Mouse (Mus musculus): ENCODE data around the gene Tyw1.

Gene Tyw1

DNA sequence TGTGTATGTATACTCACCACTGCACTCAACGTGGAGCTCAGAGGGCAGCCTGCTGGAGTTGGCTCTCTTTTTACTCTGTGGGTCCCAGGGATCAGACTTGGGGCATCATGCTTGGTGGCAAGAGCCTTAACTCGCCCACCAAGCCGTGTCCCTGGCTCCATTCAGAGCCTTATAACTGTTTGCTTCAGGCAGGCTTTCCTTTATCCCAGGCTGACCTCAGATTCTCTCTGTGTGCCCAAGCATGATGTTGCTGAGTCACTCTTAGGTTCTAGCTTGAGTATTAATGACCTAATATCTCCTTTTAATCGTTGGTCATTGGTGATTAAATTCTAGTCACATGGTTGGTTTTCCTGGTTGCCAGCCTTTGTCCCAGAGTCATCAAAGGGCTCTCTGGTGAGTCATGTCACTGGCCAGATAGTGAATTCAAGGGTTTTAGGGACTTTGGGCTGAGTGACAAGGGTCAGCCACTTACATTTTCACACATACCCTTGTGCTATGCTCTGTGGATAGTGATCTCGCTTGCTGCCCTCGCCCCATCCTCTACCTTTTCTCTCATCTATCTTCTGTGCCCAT, 9.1 kb downstream of the Tyw1 start:
- in situ Hi-C loops (cut with MseI, MboI): no loop called here

DNA sequence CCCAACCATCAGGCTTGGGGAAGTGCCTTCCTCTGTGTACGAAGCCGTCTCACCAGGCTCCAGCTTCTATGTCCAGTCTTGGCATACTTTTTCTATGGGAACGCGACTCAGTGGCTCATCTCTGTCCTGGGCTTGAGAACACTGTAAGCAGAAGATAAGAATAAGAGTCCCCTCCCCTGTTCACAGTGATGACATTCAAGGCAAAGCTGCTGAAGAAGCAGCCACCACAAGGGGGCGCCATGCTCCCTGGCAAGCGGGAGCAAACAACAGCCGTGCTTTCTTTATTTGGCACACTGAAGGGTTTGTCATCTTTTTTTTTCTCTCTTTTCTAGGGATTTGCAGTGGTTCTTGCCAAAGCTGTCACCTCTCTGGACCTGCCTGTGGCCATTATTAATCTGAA, 11.2 kb downstream of the Tyw1 start:
- in situ Hi-C loops (cut with MseI, MboI): no loop called here

DNA sequence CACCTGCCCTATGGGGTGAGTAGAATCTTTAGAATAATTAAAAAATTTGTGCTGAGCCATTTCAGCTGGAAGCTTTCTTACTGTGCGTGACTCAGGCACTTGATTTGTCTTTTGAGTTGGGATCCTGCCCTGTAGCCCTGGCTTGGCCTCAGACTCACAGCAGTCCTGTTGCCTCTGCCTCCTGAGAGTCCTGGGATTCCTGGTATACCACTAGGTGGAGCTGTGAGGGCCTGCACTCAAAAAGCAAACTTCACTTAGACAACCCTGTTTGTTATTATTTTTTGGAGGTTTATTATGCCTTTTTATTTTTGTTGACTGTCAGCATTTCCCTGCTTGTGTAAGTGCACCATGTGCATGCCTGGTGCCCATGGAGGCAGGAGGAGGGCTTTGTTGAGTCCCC, 11.9 kb downstream of the Tyw1 start:
- in situ Hi-C loops (cut with MseI, MboI): no loop called here

DNA sequence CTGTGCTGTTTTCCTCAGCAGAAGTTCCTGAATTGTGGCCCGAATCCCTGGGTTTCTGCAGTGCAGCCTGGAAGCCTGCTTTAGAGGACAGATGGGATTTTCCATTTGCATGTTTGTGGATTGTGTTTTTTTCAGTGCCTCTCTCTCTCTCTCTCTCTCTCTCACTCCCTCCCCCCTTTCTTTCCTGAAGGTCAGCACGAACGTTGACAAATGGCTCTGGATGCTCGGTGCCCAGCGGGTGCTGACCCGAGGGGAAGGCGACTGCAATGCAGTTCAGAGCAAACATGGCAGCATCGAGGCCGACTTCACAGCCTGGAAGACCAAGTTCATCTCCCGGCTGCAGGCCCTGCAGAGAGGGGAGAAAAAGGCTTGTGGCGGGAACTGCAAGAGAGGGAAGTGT, 13.6 kb downstream of the Tyw1 start:
- in situ Hi-C loops (cut with MseI, MboI): no loop called here

DNA sequence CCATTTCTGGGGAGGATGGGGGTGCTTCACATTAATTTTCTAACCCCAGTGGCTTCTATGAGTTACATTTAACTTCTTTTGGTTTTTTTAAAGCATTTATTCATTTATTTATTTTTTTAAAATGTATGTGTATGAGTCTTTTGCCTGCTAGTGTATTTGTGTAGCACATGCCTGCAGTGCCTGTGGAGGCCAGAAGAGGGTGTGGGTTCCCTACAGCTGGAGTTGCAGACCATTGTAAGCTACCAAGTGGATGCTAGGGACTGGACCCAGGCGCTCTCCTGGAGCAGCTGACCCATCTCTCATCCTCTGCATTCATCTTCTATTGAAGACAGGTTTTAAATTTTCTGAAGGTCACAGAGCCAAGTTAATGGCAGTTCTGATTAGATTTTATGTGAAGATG, 16.9 kb downstream of the Tyw1 start:
- in situ Hi-C loops (cut with MseI, MboI): no loop called here

DNA sequence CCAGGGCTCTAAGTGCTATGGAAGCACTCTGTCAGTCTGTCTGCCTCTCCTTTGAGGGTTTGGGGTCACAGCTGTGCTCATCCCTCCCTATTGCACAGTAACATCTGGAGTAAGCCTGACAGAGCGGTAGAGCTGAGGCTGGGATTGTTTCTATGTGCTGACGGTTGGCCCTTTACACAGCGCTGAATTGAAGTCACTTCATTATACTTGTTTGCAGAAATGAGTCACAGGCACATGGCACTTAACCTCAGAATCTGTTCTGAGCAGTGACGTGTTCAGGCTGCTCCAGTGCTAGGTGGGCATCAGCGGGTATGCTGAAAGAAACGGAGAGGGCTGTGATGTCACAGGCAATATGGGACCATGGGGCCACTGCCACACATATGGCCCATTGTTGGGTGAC, 17.6 kb downstream of the Tyw1 start:
- in situ Hi-C loops (cut with MseI, MboI): no loop called here

DNA sequence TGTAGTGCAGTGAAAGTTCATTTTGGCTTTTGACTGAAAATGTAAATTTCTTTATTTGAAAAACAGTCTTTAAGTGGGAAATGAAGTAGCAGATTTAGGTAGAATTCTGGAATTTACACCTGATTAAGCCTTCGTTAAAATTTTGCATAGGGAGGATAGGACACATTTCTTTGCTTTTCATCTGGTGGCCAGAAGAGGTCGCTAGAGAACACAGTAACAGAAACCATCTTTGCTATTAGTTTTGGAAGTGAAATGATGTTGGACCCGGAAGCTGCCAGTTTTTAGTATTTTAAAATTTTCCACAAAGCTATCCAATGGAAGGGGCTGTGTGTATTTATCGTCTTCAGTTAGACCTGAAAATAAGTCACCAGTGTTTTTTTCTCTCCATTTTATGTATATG, 20.1 kb downstream of the Tyw1 start:
- in situ Hi-C loops (cut with MseI, MboI): no loop called here

DNA sequence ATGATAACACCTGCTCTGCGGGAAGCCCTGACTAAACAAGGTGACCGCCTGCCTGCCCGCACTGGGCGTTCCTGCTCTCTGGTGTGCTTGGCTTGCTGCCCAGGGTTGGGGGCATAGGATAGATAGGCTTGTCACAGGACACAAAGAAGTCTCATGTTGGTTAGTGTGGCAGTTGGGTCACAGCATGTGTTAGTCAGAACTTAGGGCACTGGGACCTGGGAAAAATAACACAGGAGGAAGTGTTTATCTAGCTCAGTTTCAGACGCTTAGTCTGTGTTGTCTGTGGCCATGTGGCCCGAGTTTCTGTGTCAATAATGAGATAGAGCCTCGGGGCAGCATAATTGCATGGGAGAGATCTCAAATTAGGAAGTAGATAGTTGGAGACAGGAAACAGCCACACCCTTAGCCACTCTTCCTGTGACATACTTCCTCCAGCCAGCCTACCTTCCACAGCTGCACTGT, 22.6 kb downstream of the Tyw1 start:
- in situ Hi-C loops (cut with MseI, MboI): no loop called here

DNA sequence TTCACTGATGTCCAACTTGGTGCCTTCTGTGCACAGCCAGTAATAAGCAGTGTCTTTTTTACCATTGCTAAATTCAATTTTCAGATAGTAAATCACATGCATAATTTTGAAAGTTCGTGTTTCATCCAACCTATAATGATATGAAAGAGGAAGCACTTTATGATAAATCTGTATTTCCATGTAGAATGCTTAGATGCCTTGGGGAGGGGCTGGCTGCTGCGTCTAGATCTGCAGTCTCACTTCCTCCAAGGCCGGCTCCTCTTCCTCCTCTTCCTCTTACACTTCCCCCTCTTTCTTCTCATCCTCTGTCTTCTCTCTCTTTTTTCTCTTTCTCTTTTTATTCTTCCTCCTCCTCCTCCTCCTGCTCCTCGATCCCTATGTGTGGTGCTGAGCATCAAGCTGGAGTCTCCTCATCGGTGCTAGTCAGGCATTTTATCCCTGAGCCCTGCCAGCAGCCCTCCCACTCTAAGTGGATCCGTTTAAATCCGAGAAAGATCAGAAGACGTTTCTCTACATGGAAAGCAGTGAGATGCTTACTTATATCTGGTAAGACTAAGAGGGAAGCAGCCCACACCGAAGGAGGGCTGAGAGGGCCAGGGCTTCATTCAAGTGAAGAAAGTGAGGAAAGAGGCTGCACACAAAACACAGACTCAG, 27.8 kb downstream of the Tyw1 start:
- in situ Hi-C loops (cut with MseI, MboI): no loop called here

DNA sequence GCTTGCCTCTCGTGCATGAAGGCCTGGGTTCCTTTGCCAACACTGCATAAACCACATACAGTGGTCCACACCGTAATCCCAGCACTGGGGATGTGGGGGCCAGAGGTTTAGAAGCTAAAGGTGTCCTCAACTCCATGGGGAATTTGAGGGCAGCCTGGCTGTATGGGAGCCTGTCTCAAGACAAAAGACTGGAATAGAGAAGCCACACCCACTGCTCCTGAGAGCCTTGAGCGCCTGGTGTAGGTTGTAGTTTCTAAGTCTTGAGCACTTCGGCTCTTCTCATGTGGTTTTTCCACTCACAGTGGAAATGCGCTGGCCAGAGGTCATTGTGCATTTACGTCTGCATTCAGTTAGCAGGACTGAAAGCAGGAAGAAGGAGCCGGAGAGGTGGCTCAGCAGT, 32.7 kb downstream of the Tyw1 start:
- in situ Hi-C loops (cut with MseI, MboI): no loop called here

DNA sequence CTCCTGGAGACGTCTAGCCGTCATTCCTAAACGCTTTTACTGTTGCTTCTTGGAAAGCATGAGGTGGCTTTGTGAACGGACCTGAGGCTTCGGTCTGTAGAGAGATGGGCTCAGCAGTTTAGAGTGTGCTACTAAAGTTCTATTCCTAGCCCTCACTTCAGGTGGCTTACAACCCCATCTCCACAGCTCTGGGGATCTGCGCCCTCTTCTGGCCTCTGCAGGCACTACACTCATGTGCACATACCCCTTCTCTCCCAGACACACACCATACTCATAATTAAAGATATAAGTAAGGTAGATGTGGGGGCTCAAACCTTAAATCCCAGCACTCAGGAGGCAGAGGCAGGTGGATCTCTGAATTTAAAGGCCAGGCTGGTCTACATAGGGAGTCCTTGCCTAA, 34.8 kb downstream of the Tyw1 start:
- in situ Hi-C loops (cut with MseI, MboI): no loop called here

DNA sequence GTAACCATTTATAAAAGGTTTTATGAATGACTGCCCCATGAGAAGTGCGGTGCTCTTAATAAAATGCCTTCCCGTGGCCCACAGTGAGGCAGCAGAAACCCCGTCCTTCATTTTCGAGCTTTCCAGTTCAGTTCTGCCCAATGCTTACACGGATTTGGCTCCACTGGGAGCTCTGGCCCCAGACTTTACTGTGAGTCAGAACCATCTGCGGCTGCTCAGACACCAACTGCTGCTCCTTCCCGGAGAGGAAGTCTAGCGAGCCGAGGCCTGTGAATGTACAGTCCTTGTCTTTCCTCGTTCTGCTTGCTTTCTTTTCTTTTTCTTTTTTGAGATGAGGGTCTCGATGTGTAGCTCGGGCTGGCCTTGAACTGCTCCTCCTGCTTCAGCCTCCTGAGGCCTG, 35.4 kb downstream of the Tyw1 start:
- in situ Hi-C loops (cut with MseI, MboI): no loop called here

DNA sequence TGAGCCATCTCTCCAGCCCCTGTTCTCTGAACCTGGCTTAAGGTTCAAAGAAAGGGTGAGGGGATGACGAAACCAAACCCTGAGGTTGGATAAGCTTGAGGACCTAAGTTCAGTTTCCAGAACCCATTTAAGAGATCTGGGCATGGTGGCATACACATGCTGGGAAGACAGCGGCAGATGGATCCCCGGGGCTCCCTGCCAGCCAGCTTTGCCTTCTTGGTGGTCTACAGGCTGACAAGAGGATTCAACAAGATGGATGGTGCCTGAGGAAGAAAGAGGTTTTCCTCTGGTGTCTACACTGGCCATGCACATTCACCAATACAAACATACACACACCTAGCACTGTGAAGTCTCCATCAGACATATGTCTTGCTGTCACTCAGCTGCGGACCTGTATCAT, 37.6 kb downstream of the Tyw1 start:
- in situ Hi-C loops (cut with MseI, MboI): no loop called here

DNA sequence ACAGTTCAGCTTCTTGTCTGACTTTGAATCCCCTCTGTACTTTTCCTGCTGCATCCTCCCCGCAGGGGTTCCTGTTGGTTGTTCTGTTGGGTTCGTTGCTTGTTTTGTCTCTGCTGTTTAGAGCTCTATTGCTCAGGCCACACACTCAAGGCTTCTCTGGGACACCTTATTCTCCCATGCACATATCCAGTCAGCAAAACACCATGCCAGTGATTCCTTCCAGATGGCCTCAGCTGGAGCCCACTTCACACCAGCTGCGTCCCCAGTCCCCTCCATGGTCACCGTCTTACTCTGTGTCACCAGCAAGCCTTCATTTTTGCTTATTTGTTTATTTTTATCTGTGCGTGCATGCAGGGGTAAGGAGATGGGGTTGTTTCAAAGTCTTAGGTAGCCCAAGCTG, 38.5 kb downstream of the Tyw1 start:
- in situ Hi-C loops (cut with MseI, MboI): no loop called here

DNA sequence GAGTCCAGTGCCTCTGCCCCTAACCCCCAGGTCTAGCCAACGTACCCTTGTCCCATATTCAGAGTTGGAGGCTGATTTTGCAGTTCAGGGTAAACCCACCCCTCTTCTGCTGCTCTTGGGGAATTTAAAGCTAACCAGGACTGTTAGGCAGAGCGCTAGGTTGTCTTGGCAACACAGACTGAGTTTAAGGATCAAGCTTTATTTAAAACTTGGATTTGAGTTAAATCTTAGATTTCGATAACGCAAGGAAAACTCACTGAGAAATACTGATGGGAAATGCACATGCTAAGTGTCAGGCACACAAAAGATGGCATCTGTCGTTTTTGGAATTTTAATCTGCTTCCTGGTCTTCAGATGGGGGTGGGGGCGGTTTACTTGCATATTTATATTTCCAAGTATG, 39.2 kb downstream of the Tyw1 start:
- in situ Hi-C loops (cut with MseI, MboI): no loop called here

DNA sequence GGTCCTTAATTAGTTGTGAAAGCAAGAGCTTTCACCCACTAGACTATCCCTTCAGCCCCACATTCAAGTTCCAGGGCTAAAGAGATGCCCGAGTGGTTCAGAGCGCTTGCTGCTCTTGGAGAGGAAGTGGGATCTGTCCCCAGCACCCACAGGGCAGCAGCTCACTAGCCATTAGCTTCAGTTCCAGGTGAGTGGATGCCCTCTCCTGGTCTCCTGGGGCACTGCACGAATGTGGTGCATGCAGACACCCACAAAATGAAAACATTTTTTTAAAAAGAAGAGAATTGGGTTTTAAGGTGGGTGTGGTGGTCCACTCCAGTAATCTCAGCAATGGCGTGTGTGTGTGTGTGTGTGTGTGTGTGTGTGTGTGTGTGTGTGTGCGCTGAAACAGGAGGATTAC, 40.7 kb downstream of the Tyw1 start:
- in situ Hi-C loops (cut with MseI, MboI): no loop called here

DNA sequence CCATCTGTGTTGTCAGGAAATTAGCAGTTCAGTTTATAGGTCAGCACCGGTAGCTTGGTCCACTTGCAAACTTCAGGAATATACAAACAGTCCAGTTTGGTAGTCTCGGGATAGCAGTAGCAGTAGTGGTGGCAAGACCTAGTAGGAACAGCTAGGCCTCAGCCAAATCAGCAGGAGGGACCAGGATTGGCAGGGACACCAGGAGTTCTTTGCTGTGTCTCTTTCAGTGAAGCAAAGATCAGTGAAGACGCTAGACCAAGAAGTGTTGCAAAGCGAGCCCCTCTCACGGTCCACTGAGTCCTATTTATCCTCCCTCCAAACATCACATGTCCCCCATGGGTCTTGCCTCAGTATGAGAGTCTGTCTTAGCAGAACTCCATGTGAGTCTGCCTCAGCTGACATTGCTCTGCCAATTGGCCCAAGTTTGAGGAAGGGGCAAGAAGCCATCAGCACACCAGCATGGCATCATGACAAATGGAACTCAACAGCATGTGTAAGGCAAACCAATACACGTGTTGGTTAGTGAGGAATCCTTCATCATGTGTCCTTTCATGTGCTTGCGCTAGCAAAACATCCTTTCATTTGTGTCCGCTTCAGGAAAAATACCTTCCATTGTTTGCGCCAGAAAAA, 43.5 kb downstream of the Tyw1 start:
- in situ Hi-C loops (cut with MseI, MboI): no loop called here

DNA sequence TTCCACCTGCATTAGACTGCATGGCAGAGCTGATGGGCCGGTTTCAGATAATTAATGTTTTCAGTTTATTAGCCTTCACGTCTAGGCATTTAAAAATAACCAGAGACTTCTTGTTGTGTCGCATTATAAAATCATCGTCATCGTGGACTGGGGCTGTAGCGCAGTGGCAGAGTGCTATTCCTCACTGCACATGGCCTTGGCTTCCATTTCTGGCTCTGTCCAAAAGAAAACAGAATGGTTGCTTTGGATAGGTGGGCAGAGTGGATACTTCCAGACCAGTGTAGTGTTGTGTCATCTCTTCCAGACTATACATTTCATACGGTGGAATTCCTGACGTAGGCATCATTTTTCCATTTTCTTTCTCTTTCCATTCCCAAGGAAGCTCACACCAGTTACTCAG, 44.1 kb downstream of the Tyw1 start:
- in situ Hi-C loops (cut with MseI, MboI): no loop called here

DNA sequence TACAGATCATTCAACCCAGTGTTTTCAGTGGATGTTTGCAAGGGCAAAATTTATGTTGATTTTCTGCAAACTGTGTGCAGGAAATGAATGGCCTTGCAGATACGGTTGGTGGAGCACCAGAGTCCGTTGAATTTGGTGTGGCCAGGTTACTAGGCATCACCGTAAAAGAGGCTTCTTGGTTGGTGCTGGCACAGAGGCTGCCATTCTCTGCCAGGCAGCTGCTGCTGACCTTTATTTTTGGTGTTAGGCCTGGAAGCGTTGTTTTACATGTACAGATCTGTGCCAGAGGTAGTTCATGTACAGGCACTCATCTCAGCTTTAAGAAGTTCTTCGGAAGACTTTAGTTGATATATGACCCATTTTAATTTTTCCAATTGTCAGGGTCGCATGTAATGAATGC, 48.2 kb downstream of the Tyw1 start:
- in situ Hi-C loops (cut with MseI, MboI): no loop called here

DNA sequence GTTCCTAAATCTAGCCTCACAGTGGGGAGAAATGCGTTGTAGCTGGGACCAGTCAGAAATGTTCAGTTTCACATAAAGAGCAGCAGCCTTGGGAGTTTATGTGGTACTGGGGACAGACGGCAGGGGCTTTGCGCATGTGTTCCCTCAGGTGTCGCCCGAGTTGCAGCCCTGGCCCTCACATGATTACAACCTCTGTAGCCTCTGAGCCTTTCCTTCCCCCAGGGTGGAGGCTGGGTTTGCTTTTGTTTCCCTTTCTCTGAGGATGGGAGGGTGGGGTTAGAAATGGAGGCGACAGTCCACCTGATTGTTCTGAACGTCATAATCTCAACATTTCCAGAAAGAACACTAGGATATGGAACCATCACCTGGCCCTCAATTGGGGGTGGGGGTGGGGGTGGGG, 52.5 kb downstream of the Tyw1 start:
- in situ Hi-C loops (cut with MseI, MboI): no loop called here

DNA sequence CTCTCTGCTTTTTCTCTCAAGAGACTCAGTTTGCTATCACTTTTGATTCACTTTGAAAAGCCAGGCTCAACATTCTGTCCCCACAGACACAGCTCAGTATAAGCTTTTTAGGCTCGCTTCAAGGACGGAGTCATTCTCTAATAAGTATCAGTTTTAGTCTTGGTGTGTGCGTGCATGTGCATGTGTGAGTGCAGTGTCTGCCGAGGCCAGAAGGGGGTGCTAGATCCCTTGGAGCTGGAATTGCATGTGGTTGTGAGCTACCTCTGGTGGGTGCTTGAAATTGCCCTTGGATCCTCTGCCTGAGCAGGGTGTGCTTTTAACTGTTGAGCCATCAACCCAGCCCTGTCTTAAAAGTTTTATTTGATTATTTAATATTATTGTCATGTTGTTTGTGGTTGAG, 54.7 kb downstream of the Tyw1 start:
- in situ Hi-C loops (cut with MseI, MboI): no loop called here

DNA sequence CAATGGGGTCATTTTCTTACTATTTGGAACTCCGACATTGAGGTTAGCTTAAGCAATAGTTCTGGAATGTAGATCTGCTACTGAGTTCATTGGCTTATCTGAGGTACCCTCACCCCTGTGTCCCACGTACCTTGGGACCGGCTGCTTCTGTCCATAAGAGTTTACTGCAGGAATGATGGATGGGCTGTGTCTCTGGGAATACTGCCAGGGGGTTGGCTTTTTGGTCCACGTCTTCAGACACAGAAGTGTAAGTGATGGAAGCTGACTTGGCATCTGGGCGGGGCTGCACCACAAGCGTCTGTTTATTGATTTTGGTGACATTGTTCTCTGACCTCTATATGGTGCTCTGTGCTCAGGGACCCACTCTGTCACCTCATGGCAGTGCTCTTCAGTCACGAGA, 55.4 kb downstream of the Tyw1 start:
- in situ Hi-C loops (cut with MseI, MboI): no loop called here

DNA sequence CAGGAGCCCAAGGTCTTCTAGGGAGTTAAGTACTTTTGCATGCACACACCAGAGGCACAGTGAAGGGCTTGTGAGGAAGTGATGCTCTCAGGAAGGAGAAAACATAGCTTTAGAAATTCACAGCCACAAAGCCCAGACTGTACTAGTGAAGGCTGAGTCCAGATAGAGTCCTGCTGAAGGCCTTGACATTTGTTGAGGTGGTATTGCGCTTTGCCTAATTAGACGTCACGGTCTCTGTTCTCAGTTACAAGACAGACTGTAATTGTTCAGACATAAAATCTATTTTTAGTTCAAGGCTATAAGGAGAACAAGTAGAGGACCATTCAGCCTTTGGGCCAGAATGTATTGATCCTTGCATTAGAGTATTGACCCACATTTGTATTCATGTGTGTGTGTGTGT, 58.1 kb downstream of the Tyw1 start:
- in situ Hi-C loops (cut with MseI, MboI): no loop called here

DNA sequence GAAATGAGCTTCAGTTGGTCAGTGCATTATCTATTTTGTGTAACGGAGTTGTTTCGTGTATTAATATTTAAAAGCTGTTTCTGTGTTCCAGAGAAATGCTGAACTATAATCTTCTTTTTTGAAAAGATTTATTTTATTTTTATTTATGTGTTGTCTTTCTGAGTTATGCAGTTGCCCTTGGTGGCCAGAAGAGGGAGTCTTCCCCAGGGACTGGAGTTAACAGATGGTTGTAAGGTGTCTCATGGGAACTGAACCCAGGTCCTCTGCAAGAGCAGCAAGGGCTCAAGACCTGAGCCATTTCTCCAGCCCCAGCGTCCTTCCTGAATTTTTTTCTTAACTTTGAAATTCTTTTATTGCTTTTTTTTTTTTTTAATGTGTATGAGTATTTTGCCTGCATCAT, 59.5 kb downstream of the Tyw1 start:
- in situ Hi-C loops (cut with MseI, MboI): no loop called here

All from mouse trophoblast stem cell (cell line).